Mouse (Mus musculus) embryonic stem cell, embryonic (primary cell): ENCODE results near the gene Sfr1.

ENCODE experiments used
- CTCF ChIA-PET, 4 experiments: fragments of 300-600 bp in 2 of 4; fragments of 350-600 bp in 2 of 4; sonication (Branson Sonifier 250); formaldehyde crosslinking; loops; one replicate each; lab custom pipeline; 2022; ENCODE audit warnings: inconsistent platforms in 2 of 4; lab: Charles Lee
- POLR2A ChIA-PET, 4 experiments: fragments of 300-600 bp in 2 of 4; fragments of 350-600 bp in 2 of 4; sonication (Branson Sonifier 250); formaldehyde crosslinking; loops; one replicate each; lab custom pipeline; 2022; ENCODE audit warnings: antibody characterized with exemption in 4 of 4, inconsistent platforms in 1 of 4; lab: Charles Lee

Gene Sfr1

GRCm38 (mm10) chr19:47725643-47726140 is 5.8 kb upstream of the Sfr1 start:
- POLR2A ChIA-PET = no interaction called here

GRCm38 (mm10) chr19:47730691-47731070 is 801 bp upstream of the Sfr1 start:
- ChIA-PET POLR2A (interaction anchor here (0.6 to 2.4 kb wide), 22 partner anchors 9 to 188 kb away, joined by 3 to 25 read pairs (median 4); partner anchors contain the start of genes Gsto2 (in 1 of the 4) and Slk (in 1 of the 4)), CTCF (interaction anchor here in 3 of 4 experiments (0.6 to 1.3 kb wide), 12 partner anchors 8 to 666 kb away, joined by 3 to 14 read pairs (median 3); partner anchors contain the start of gene Stn1 (in 1 of the 3))

More at GRCm38 (mm10) chr19:47725643-47726140, 5.8 kb upstream of the Sfr1 start:
- CTCF ChIA-PET = no interaction called here

- ChIA-PET POLR2A (interaction anchor here (0.6 to 2.4 kb wide), 45 partner anchors 8 to 1678 kb away, joined by 3 to 25 read pairs (median 4); partner anchors contain the start of gene Slk (in 3 of the 4)), CTCF (interaction anchor here (0.6 to 1.4 kb wide), 18 partner anchors 9 to 1145 kb away, joined by 3 to 5 read pairs (median 3); no protein-coding TSS in a partner anchor)
These were observed 449 bp downstream of the Sfr1 start for GRCm38 (mm10) chr19:47731931-47732330.

- CTCF ChIA-PET = interaction anchor here in 1 of 4 experiments (0.6 kb wide), 1 partner anchor 802 kb away, joined by 3 read pairs; no protein-coding TSS in a partner anchor
- POLR2A ChIA-PET = interaction anchor here in 2 of 4 experiments (0.6 to 3.3 kb wide), 3 partner anchors 8 to 103 kb away, joined by 4 to 12 read pairs (median 5); partner anchors contain the start of gene Sfr1 (in 1 of the 2)
These were observed 15.6 kb downstream of the Sfr1 start for GRCm38 (mm10) chr19:47747072-47747471.

GRCm38 (mm10) chr19:47748950-47749349 is 17.5 kb downstream of the Sfr1 start:
- ChIA-PET CTCF (interaction anchor here in 2 of 4 experiments (0.6 to 1.0 kb wide), 4 partner anchors 17 to 698 kb away, joined by 3 to 12 read pairs (median 5); partner anchors contain the start of genes Pcgf6 (in 1 of the 2) and Sfr1 (in 1 of the 2)), POLR2A (interaction anchor here (0.5 to 1.6 kb wide), 22 partner anchors 8 to 489 kb away, joined by 3 to 20 read pairs (median 4); partner anchors contain the start of genes Sfr1 (in 3 of the 4) and Stn1 (in 1 of the 4))

- ChIA-PET CTCF (no interaction called here), POLR2A (interaction anchor here in 1 of 4 experiments (1.1 to 1.7 kb wide), 2 partner anchors 15 to 21 kb away, joined by 3 read pairs; no protein-coding TSS in a partner anchor)
These were observed 18.9 kb downstream of the Sfr1 start for GRCm38 (mm10) chr19:47750391-47750790.

GRCm38 (mm10) chr19:47752456-47752855 is 21.0 kb downstream of the Sfr1 start:
- POLR2A ChIA-PET = interaction anchor here in 1 of 4 experiments (1.7 kb wide), 1 partner anchor 21 kb away, joined by 6 read pairs; the partner anchor contains the start of gene Sfr1
- CTCF ChIA-PET = no interaction called here

- POLR2A ChIA-PET = interaction anchor here in 3 of 4 experiments (0.6 to 3.1 kb wide), 3 partner anchors 16 to 23 kb away, joined by 4 to 23 read pairs (median 6); partner anchors contain the start of gene Sfr1 (in 2 of the 3)
- CTCF ChIA-PET = no interaction called here
These were observed 22.4 kb downstream of the Sfr1 start for GRCm38 (mm10) chr19:47753921-47754320.

GRCm38 (mm10) chr19:47754931-47755330 is 23.4 kb downstream of the Sfr1 start:
- ChIA-PET POLR2A (interaction anchor here in 2 of 4 experiments (0.7 to 3.1 kb wide), 15 partner anchors 9 to 1396 kb away, joined by 3 to 23 read pairs (median 4); partner anchors contain the start of gene Sfr1 (in 2 of the 2)), CTCF (interaction anchor here in 1 of 4 experiments (1.4 kb wide), 1 partner anchor 24 kb away, joined by 5 read pairs; the partner anchor contains the start of gene Sfr1)

GRCm38 (mm10) chr19:47755625-47756024 is 24.1 kb downstream of the Sfr1 start:
- POLR2A ChIA-PET = interaction anchor here in 3 of 4 experiments (0.5 to 3.1 kb wide), 20 partner anchors 9 to 530 kb away, joined by 3 to 23 read pairs (median 4); partner anchors contain the start of gene Sfr1 (in 2 of the 3)

GRCm38 (mm10) chr19:47777847-47778246 is 46.4 kb downstream of the Sfr1 start:
- POLR2A ChIA-PET = interaction anchor here in 1 of 4 experiments (0.9 to 2.1 kb wide), 4 partner anchors 10 to 82 kb away, joined by 3 to 7 read pairs (median 4); no protein-coding TSS in a partner anchor
- CTCF ChIA-PET = interaction anchor here in 1 of 4 experiments (0.6 kb wide), 1 partner anchor 105 kb away, joined by 3 read pairs; no protein-coding TSS in a partner anchor

More at GRCm38 (mm10) chr19:47755625-47756024, 24.1 kb downstream of the Sfr1 start:
- CTCF ChIA-PET = interaction anchor here in 2 of 4 experiments (0.6 to 1.4 kb wide), 5 partner anchors 24 to 376 kb away, joined by 3 to 5 read pairs (median 3); partner anchors contain the start of genes Cfap43 (in 1 of the 2), Itprip (in 1 of the 2) and Sfr1 (in 1 of the 2)

- CTCF ChIA-PET = no interaction called here
- POLR2A ChIA-PET = interaction anchor here in 1 of 4 experiments (0.7 to 1.3 kb wide), 3 partner anchors 9 to 41 kb away, joined by 4 to 5 read pairs (median 5); no protein-coding TSS in a partner anchor
These were observed 48.7 kb downstream of the Sfr1 start for GRCm38 (mm10) chr19:47780145-47780544.

- CTCF ChIA-PET = interaction anchor here in 3 of 4 experiments (0.8 to 1.6 kb wide), 4 partner anchors 9 to 50 kb away, joined by 3 read pairs; partner anchors contain the start of gene Sfr1 (in 2 of the 3)
- POLR2A ChIA-PET = interaction anchor here in 2 of 4 experiments (0.7 to 1.3 kb wide), 4 partner anchors 8 to 32 kb away, joined by 3 to 5 read pairs (median 4); no protein-coding TSS in a partner anchor
These were observed 49.5 kb downstream of the Sfr1 start for GRCm38 (mm10) chr19:47780972-47781371.

GRCm38 (mm10) chr19:47783898-47784297 is 52.4 kb downstream of the Sfr1 start:
- ChIA-PET CTCF (interaction anchor here in 3 of 4 experiments (0.6 to 1.6 kb wide), 5 partner anchors 12 to 198 kb away, joined by 3 to 5 read pairs (median 3); no protein-coding TSS in a partner anchor), POLR2A (interaction anchor here in 2 of 4 experiments (0.6 to 0.7 kb wide), 2 partner anchors 74 to 88 kb away, joined by 3 to 4 read pairs; no protein-coding TSS in a partner anchor)
